Mouse (Mus musculus) thymus, adult 2 months (tissue): ENCODE data around the gene Ercc6l.

Experiments used
- CTCF ChIP-seq: fragments of 200-500 bp; IDR thresholded peaks from 2 replicates; pipeline ENCODE4 v1.5.1; 2012; ENCODE audit warnings: mild to moderate bottlenecking, control low read depth, low read length, moderate library complexity, borderline replicate concordance; ENCODE audit not compliant: control insufficient read depth, poor library complexity, insufficient read depth; ENCODE audit errors: extremely low read depth
- POLR2A ChIP-seq: fragments of 200-500 bp; IDR thresholded peaks from 2 replicates; pipeline ENCODE4 v1.6.1; 2012; ENCODE audit warnings: mild to moderate bottlenecking, low read length, control low read depth, moderate library complexity; ENCODE audit not compliant: control insufficient read depth, poor library complexity, insufficient read depth; ENCODE audit errors: extremely low read depth

DNA sequence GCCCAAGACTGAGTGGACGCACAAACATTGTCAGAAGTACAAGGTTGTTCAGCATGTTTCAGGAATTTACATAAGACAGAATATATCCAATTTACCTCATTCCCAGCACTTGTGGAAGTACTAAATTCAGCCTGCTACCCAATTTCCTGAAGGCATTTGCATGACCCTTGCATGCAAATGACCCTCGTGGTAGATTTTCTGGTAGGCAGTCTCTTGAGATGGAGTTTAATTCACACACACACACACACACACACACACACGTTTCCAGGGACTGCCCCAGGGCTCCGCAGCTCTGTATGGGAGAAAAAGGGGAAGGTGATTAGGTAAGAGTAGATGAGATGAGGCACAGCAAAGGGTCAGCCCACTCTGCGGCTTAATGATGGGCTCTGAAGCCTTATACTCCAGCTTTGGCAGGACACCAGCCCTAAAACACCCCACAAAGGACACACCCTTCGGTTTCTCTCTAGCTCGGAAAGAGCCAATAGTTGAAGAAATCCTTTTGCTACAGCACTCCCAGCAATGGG is 62.4 kb downstream of the Ercc6l start:
- TF ChIP-seq POLR2A = no peak
- no peak for TF ChIP-seq CTCF
